ENCODE assay signal across 22 mouse cellular contexts in genomic region chr9:48214751-48215150, GRCm38 (mm10).
"Had no signal": no experiment of that assay in that cellular context is flagged by ENCODE, and none has a peak within 500 bp of the region (broad histone marks: within the 10 kb centered on the region; RNA-seq: fewer than 3 reads in every experiment).

No protein-coding gene starts in this region.

- H3K27me3 ChIP-seq: limb, embryonic 12.5 days; limb, embryonic 15.5 days; megakaryocyte, embryonic 14.5 days; midbrain, embryonic 13.5 days; neural tube, embryonic 13.5 days; stomach, embryonic 15.5 days had no signal

- H3K4me1 ChIP-seq: megakaryocyte, embryonic 14.5 days; midbrain, embryonic 10.5 days; midbrain, embryonic 13.5 days; neural tube, embryonic 13.5 days; stomach, embryonic 15.5 days had no signal

- ATAC-seq: liver, postnatal 0 days; midbrain, embryonic 13.5 days; midbrain, embryonic 16.5 days had no signal

- H3K27ac ChIP-seq: kidney, postnatal 0 days; limb, embryonic 12.5 days; limb, embryonic 15.5 days; liver, embryonic 14.5 days; midbrain, embryonic 10.5 days; midbrain, embryonic 13.5 days; neural tube, embryonic 13.5 days; stomach, embryonic 15.5 days had no signal

- DNase-seq: kidney, postnatal 25 days; left cerebral cortex, postnatal 4 days; liver, postnatal 0 days; lung, embryonic 14.5 days; lung, postnatal 10 days; lung, postnatal 36 days; retina, postnatal 1 day; right cerebral cortex, postnatal 25 days; spleen, adult 18-20 months; thymus, postnatal 36 days had no signal

- H3K4me3 ChIP-seq: limb, embryonic 12.5 days; limb, embryonic 15.5 days; megakaryocyte, embryonic 14.5 days; midbrain, embryonic 10.5 days; midbrain, embryonic 13.5 days; myocyte; neural tube, embryonic 13.5 days; stomach, embryonic 15.5 days had no signal

- H3K9ac ChIP-seq: limb, embryonic 12.5 days; limb, embryonic 15.5 days; liver, embryonic 14.5 days; liver, postnatal 0 days; lung, embryonic 14.5 days; midbrain, embryonic 13.5 days; neural tube, embryonic 13.5 days; stomach, embryonic 15.5 days had no signal

- H3K4me2 ChIP-seq: limb, embryonic 12.5 days; limb, embryonic 15.5 days; liver, embryonic 11.5 days; lung, embryonic 14.5 days; midbrain, embryonic 13.5 days; neural tube, embryonic 13.5 days; stomach, embryonic 15.5 days had no signal

- H3K9me3 ChIP-seq: limb, embryonic 12.5 days; limb, embryonic 15.5 days; megakaryocyte, embryonic 14.5 days; midbrain, embryonic 10.5 days; midbrain, embryonic 13.5 days; neural tube, embryonic 13.5 days; stomach, embryonic 15.5 days had no signal

- H3K36me3 ChIP-seq: limb, embryonic 12.5 days; limb, embryonic 15.5 days; midbrain, embryonic 10.5 days; midbrain, embryonic 13.5 days; neural tube, embryonic 13.5 days; stomach, embryonic 15.5 days had no signal
